Mouse (Mus musculus) midbrain, embryonic 12.5 days (tissue): ENCODE data around the gene Olfr211. TPM values are rescaled to one million over a fixed set of nuclear protein-coding genes. Genes with fewer than 3 reads are reported as not detected.
"Not testable (repeated sequence)": the region's sequence is repeated elsewhere in the genome, so short reads cannot be mapped to it uniquely, and the experiment has no call there.

Experiments
- ATAC-seq: fragments of 200-750 bp; cut with Nextera tagmentation; 2 replicates; pipeline ENCODE4 v1.8.0; 2017; ENCODE audit warnings: low read depth, moderate TSS enrichment, moderate library complexity; ENCODE audit not compliant: low FRiP score
- H3K27ac ChIP-seq: fragments of 300-500 bp; sonication (generic); replicated peaks from 2 replicates; pipeline ENCODE4 v1.5.1; 2016; ENCODE audit warnings: mild to moderate bottlenecking
- H3K27me3 ChIP-seq: fragments of 300-500 bp; sonication (generic); 2 replicates; pipeline ENCODE4 v1.6.1; 2016; ENCODE audit warnings: mild to moderate bottlenecking
- H3K36me3 ChIP-seq: fragments of 300-500 bp; sonication (generic); 2 replicates; pipeline ENCODE4 v1.6.1; 2016
- H3K4me1 ChIP-seq: fragments of 300-500 bp; sonication (generic); 2 replicates; pipeline ENCODE4 v1.6.1; 2016
- H3K4me2 ChIP-seq: fragments of 300-500 bp; sonication (generic); replicated peaks from 2 replicates; pipeline ENCODE4 v1.6.1; 2016; ENCODE audit warnings: mild to moderate bottlenecking, moderate library complexity
- H3K4me3 ChIP-seq: fragments of 300-500 bp; sonication (generic); 2 replicates; pipeline ENCODE4 v1.5.1; 2016; ENCODE audit warnings: mild to moderate bottlenecking
- H3K9ac ChIP-seq: fragments of 300-500 bp; sonication (generic); replicated peaks from 2 replicates; pipeline ENCODE4 v1.6.1; 2016; ENCODE audit warnings: mild to moderate bottlenecking, moderate library complexity
- H3K9me3 ChIP-seq: fragments of 300-500 bp; sonication (generic); 2 replicates; pipeline ENCODE4 v1.6.1; 2016; ENCODE audit warnings: mild to moderate bottlenecking
- WGBS: fragments of 180-500 bp; shearing (Covaris S2); methylation state at CpG from one replicate; pipeline ENCODE4 v1.1.7; 2016; 5-methylcytosine and 5-hydroxymethylcytosine counted together
- polyA plus RNA-seq: library from polyadenylated mRNA; unstranded; fragments of >200 nt; fragmentation: Nextera tagmentation; extraction: Ambion mirVana; gene quantifications from 2 replicates; pipeline ENCODE4 v1.2.1, GENCODE M21; 2016

The Olfr211 gene
- polyA plus RNA-seq, 1 experiment from 2014 or later, result not detected

DNA sequence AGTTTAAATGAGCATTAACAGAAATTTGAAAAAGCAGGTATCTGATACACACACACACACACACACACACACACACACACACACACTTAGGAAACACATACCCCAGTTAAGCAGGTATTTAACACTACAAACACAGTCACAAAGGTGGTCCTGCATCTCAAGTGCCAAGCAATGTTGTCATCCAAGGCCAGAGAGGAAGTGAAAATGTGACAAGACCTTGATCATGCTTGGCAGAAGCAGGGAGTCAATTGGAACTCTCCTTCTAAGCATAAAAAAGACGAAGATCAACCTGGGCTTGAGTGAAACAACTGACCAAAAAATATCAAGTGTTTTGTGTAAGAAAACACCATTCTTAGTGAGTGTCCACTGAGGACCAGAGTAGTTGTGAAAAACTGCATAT lies 7.1 kb downstream of the Olfr211 start:
- no peak overlapping the region for H3K4me3 ChIP-seq
- WGBS, result 88% methylated on average over 1 of the region's 1 CpGs

DNA sequence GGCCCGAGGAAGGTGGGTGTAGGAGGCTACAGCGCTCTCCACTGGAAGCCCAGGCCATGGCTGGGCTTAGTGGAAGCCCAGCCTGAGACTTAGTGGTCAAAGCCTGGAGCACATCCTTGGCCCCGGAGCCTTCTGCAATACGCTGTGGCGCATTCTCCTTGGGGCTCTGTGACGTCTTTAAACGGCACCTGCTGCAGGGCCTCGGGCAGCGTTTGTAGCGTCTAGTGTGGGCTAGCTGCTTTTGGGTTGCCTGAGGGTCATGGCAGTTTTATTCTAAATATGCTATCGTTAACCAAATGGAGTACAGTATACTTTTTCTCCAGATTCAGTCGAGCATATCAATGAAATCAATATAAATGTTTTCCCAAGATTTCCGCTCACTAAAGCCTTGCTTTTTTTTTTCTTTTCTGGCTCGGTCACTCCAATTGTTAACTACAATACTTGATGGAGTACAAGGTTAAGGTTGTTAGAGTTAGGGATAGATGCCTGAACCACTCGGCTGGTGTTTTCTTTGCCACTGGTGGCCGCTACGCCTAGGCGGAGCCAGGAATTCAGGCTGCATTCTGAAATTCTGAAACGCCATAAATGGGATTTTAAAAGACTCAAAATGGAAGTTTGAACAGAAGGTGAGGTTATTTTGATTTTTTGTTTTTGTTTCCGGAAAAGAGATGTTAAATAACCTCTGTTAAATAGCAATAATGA lies 17.6 kb downstream of the Olfr211 start, which contains the start of gene Olfr212:
Olfr212 (plus strand) TSS at position 215 of the 702 bp plus-strand sequence.
- H3K9ac ChIP-seq, H3K4me2 ChIP-seq, H3K4me3 ChIP-seq, ATAC-seq, H3K27ac ChIP-seq, H3K27me3 ChIP-seq, H3K36me3 ChIP-seq, H3K4me1 ChIP-seq: not testable (repeated sequence)
- peaks cover 14% of the 10 kb centered on the region for H3K9me3 ChIP-seq
- 92% methylated on average over 20 of the region's 20 CpGs for WGBS

More for the DNA sequence above, 7.1 kb downstream of the Olfr211 start:
- Histone ChIP-seq H3K27me3 (no peaks in the 10 kb centered on the region), H3K9me3 (no peaks in the 10 kb centered on the region), H3K36me3 (no peaks in the 10 kb centered on the region), H3K9ac (no peak overlapping the region), H3K4me1 (no peaks in the 10 kb centered on the region), H3K27ac (no peak overlapping the region), H3K4me2 (no peak overlapping the region)
- ATAC-seq, result no peak

DNA sequence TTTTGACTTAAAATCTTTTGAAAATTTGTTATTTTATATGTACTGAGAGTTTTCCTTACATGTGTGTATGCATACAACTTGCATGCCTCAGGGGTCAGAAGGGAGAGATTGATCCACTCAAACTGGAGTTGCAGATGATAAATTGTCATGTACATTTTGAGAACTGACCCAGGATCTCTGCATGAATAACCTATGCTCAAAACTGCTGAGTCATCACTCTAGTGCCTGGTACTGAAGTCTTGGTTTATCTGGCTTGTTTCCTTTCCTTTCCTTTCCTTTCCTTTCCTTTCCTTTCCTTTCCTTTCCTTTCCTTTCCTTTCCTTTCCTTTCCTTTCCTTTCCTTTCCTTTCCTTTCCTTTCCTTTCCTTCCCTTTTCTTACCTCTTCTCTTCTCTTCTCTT lies 25.9 kb downstream of the Olfr211 start:
- Histone ChIP-seq H3K9me3 (no peaks in the 10 kb centered on the region), H3K27me3 (no peaks in the 10 kb centered on the region), H3K36me3 (no peaks in the 10 kb centered on the region), H3K9ac (no peak overlapping the region), H3K4me2 (no peak overlapping the region), H3K27ac (no peak overlapping the region), H3K4me1 (no peaks in the 10 kb centered on the region), H3K4me3 (no peak overlapping the region)
- ATAC-seq, result no peak

DNA sequence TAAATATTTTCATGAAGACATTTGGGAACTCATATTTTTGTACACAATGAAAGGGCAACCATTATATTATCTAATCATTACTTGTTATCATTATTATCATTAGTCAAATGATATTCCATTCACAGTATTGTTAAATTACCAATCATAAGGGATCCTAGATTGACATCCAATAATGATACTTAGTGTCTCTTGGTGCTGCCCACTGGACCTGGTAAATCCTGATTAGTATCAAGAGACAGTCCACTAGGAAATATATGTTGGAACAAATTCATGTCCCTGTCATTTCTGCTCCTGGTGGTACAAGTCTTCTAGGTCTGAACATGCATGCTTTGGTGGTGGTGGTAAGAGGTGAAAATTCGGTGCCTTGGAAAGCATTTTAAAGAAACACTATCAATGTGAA lies 49.3 kb downstream of the Olfr211 start, which contains the start of gene Olfr213:
Olfr213 (plus strand) TSS at position 301 of the 400 bp plus-strand sequence.
- H3K4me2 ChIP-seq, result no peak within 1 kb of the TSS
- H3K9me3 ChIP-seq, result no peaks in the 10 kb centered on the region
- no peak within 1 kb of the TSS for H3K9ac ChIP-seq
- H3K27ac ChIP-seq, result no peak within 1 kb of the TSS
- WGBS, result 87% methylated on average over 1 of the region's 1 CpGs
- H3K36me3 ChIP-seq, result no peaks in the 10 kb centered on the region
- H3K27me3 ChIP-seq, result no peaks in the 10 kb centered on the region
- no peak for ATAC-seq
- H3K4me1 ChIP-seq, result no peaks in the 10 kb centered on the region
- no peak within 1 kb of the TSS for H3K4me3 ChIP-seq

DNA sequence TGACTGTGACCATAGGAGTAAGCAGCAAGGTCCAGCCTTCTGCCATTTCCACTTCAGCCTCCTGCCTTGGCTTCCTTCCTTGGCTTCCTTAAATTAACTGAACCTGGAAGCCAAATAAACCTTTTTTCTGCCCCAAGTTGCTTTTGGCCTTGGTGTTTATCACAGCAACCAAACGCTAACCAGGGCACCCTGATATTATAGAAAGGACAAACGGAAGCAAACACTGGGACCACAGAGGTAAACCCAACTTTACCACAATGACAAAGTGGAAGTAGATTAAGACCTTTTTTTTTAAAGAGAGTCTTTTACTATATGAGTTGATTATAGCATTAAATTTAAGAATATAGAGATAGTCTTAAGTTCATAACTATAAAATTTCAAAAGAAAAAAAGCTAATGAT lies 53.6 kb downstream of the Olfr211 start:
- ATAC-seq, result no peak
- H3K27me3 ChIP-seq, result no peaks in the 10 kb centered on the region
- no peaks in the 10 kb centered on the region for H3K9me3 ChIP-seq
- no peak overlapping the region for H3K9ac ChIP-seq
- H3K4me3 ChIP-seq, result no peak overlapping the region
- H3K36me3 ChIP-seq, result no peaks in the 10 kb centered on the region
- no peaks in the 10 kb centered on the region for H3K4me1 ChIP-seq
- no peak overlapping the region for H3K4me2 ChIP-seq
- no peak overlapping the region for H3K27ac ChIP-seq
- 87% methylated on average over 2 of the region's 2 CpGs for WGBS

Other genes starting within 250 kb of the Olfr211 start
- 12.3 and 13.6 TPM in 2 replicates for gene Zfand4, start 224.9 kb upstream of the Olfr211 start, polyA plus RNA-seq
- gene March8, start 151.1 kb upstream of the Olfr211 start, polyA plus RNA-seq, result 54.6 and 65.9 TPM in 2 replicates
- gene Alox5, start 27.9 kb upstream of the Olfr211 start, polyA plus RNA-seq, result 0.82 and 0.93 TPM in 2 replicates
- gene Olfr212, start 17.4 kb downstream of the Olfr211 start, polyA plus RNA-seq, result not detected in 2 replicates
- not detected in 2 replicates for gene Olfr213, start 49.4 kb downstream of the Olfr211 start, polyA plus RNA-seq
- 0.46 and 0.78 TPM in 2 replicates for gene Gm5580, start 62.0 kb downstream of the Olfr211 start, polyA plus RNA-seq
- gene Olfr214, start 65.1 kb downstream of the Olfr211 start, polyA plus RNA-seq, result not detected in 2 replicates
- gene Olfr215, start 95.1 kb downstream of the Olfr211 start, polyA plus RNA-seq, result not detected in 2 replicates
- gene Zfp422, start 139.9 kb downstream of the Olfr211 start, polyA plus RNA-seq, result 295 and 296 TPM in 2 replicates
- 4.2 and 7.1 TPM in 2 replicates for gene Depp1, start 161.5 kb downstream of the Olfr211 start, polyA plus RNA-seq
- gene Rassf4, start 184.9 kb downstream of the Olfr211 start, polyA plus RNA-seq, result 31.2 and 35.2 TPM in 2 replicates
- gene Tmem72, start 227.8 kb downstream of the Olfr211 start, polyA plus RNA-seq, result 0.08 and 0.13 TPM in 2 replicates